Mouse (Mus musculus): Measurements from ENCODE around the gene Arid1b.

- TF ChIP-seq ZNF384 (IDR thresholded peaks at IDR 0.05; ENCODE audit: low read depth, low read length) (no peak), HCFC1 (IDR thresholded peaks at IDR 0.05; ENCODE audit: borderline replicate concordance, insufficient read depth, low read length) (no peak), CHD2 (IDR thresholded peaks at IDR 0.05; ENCODE audit: low read depth, low read length) (no peak), ZC3H11A (IDR thresholded peaks at IDR 0.05; ENCODE audit: borderline replicate concordance, low read depth, low read length) (no peak), MAFK (IDR thresholded peaks at IDR 0.05; ENCODE audit: insufficient read depth, low read depth, low read length) (no peak)
Observed at GRCm38 (mm10) chr17:5305783-5306477, 311.8 kb downstream of the Arid1b start.

All from ES-E14 (cell line).